Mouse (Mus musculus) kidney, embryonic 16.5 days (tissue): Measurements from ENCODE around the gene Gm37240. TPM values are rescaled to one million over a fixed set of nuclear protein-coding genes. Genes with fewer than 3 reads are reported as not detected.
A peak's percentile ranks its signal among the peaks of the same experiment; 100 is the strongest.

ENCODE experiments used
- ATAC-seq: fragments of 200-750 bp; cut with Nextera tagmentation; 2 replicates; pipeline ENCODE4 v1.8.0; 2017; ENCODE audit warnings: moderate TSS enrichment; ENCODE audit not compliant: low FRiP score, low TSS enrichment
- H3K27ac ChIP-seq: fragments of 300-500 bp; sonication (generic); 2 replicates; pipeline ENCODE4 v1.5.1; 2014; ENCODE audit warnings: low read length
- H3K27me3 ChIP-seq: fragments of 300-500 bp; sonication (generic); 2 replicates; pipeline ENCODE4 v1.6.1; 2014; ENCODE audit warnings: low read length, control low read depth, mixed read lengths; ENCODE audit not compliant: insufficient read depth
- H3K36me3 ChIP-seq: fragments of 300-500 bp; sonication (generic); 2 replicates; pipeline ENCODE4 v1.6.1; 2014; ENCODE audit warnings: low read length, control low read depth, mixed read lengths; ENCODE audit not compliant: insufficient read depth
- H3K4me1 ChIP-seq: fragments of 300-500 bp; sonication (generic); 2 replicates; pipeline ENCODE4 v1.6.1; 2014; ENCODE audit warnings: low read length, control low read depth, mixed read lengths; ENCODE audit not compliant: insufficient read depth
- H3K4me2 ChIP-seq: fragments of 300-500 bp; sonication (generic); replicated peaks from 2 replicates; pipeline ENCODE4 v1.6.1; 2014; ENCODE audit warnings: low read depth, low read length
- H3K4me3 ChIP-seq: fragments of 300-500 bp; sonication (generic); 2 replicates; pipeline ENCODE4 v1.5.1; 2014; ENCODE audit warnings: mild to moderate bottlenecking, low read length
- H3K9ac ChIP-seq: fragments of 300-500 bp; sonication (generic); replicated peaks from 2 replicates; pipeline ENCODE4 v1.6.1; 2014; ENCODE audit warnings: low read length
- H3K9me3 ChIP-seq: fragments of 300-500 bp; sonication (generic); 2 replicates; pipeline ENCODE4 v1.6.1; 2016; ENCODE audit warnings: low read length, control low read depth
- WGBS: fragments of 180-500 bp; shearing (Covaris S2); extraction: QIAGEN DNeasy Blood & Tissue Kit; methylation state at CpG from one replicate; pipeline ENCODE4 v1.1.7; 2014; 5-methylcytosine and 5-hydroxymethylcytosine counted together
- polyA plus RNA-seq: library from polyadenylated mRNA; unstranded; fragments of >200 nt; fragmentation: Nextera tagmentation; extraction: Ambion mirVana; gene quantifications from 2 replicates; pipeline ENCODE4 v1.2.1, GENCODE M21; 2015

Gm37240 gene
- polyA plus RNA-seq, 1 experiment from 2014 or later, result 8.7 TPM

- ATAC-seq, result no peak
- no peak overlapping the region for H3K27ac ChIP-seq
- H3K4me2 ChIP-seq, result no peak overlapping the region
- H3K9me3 ChIP-seq, result no peaks in the 10 kb centered on the region
- no peak overlapping the region for H3K4me3 ChIP-seq
- no peaks in the 10 kb centered on the region for H3K36me3 ChIP-seq
- H3K27me3 ChIP-seq, result no peaks in the 10 kb centered on the region
- H3K4me1 ChIP-seq, result no peaks in the 10 kb centered on the region
- no peak overlapping the region for H3K9ac ChIP-seq
- WGBS, result 46% methylated on average over 3 of the region's 3 CpGs
These were observed 641.2 kb downstream of the Gm37240 start for GRCm38 (mm10) chr3:85246131-85246530.

DNA sequence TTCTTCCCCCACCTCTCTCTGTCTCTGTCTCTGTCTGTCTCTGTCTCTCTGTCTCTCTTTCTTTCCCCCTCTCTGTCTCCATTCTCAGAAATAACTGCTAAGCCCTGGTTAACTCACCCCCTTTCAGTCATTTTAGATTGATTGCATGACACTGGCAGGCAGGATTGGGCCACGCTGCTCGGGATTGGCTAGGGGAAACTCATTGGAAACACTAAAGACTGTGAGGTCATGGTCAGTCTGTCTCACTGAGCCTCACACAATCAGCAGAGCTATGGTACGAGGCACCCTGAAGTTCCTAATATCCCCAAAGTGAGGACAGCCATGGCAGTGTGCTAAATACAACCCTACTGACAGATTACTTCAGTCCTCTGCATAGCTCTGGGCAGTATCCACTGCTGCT is 650.8 kb downstream of the Gm37240 start:
- WGBS, result 74% methylated on average over 3 of the region's 3 CpGs
- no peaks in the 10 kb centered on the region for H3K36me3 ChIP-seq
- no peak overlapping the region for H3K4me3 ChIP-seq
- no peak overlapping the region for H3K27ac ChIP-seq
- H3K27me3 ChIP-seq, result no peaks in the 10 kb centered on the region
- no peak overlapping the region for H3K9ac ChIP-seq
- no peak overlapping the region for H3K4me2 ChIP-seq
- no peaks in the 10 kb centered on the region for H3K9me3 ChIP-seq
- ATAC-seq, result no peak
- no peaks in the 10 kb centered on the region for H3K4me1 ChIP-seq

DNA sequence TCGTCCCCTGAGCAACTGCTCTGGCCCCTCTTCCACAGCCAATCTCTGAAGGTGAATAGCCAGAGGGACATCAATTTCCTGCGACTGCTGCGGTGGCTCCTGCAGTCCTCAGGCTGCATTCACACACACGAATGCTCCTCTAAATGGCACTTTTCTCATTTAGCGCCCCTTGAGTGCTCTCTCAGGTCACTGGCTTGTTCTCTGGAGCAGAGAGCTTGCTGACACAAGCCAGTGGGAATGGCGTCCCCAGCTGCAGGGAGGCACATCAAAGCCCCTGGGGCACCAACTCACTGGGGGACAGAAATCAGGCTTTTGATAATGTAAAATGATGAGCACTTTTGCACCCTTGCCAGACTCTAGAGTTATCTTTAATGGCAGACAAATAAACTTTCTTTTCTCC is 654.5 kb downstream of the Gm37240 start:
- Histone ChIP-seq H3K27ac (no peak overlapping the region), H3K36me3 (no peaks in the 10 kb centered on the region), H3K9ac (no peak overlapping the region), H3K9me3 (no peaks in the 10 kb centered on the region), H3K4me1 (no peaks in the 10 kb centered on the region), H3K4me2 (no peak overlapping the region), H3K4me3 (no peak overlapping the region), H3K27me3 (no peaks in the 10 kb centered on the region)
- WGBS, result 20% methylated on average over 6 of the region's 6 CpGs
- ATAC-seq, result no peak

DNA sequence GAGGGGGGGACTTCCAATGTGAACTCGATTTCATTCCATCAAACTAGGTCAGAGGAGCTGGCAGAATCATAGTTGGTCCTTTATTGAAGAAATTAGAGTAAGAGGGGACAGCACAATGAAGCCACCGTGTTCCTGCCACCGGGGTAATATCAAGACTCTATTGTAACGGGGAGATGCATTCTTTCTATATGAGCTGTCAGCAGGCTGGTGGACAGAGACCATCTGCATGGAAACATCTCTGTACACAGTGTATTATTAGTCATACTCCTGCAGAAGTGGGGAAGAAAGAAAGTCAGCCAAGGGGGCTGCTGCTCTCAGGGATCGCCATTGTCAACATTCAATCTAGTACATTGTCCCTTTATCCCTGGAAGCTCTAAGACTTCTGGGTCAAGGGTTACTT is 665.3 kb downstream of the Gm37240 start:
- H3K36me3 ChIP-seq, result no peaks in the 10 kb centered on the region
- no peak overlapping the region for H3K27ac ChIP-seq
- H3K9ac ChIP-seq, result no peak overlapping the region
- H3K4me2 ChIP-seq, result no peak overlapping the region
- no peak for ATAC-seq
- no peaks in the 10 kb centered on the region for H3K9me3 ChIP-seq
- no peaks in the 10 kb centered on the region for H3K4me1 ChIP-seq
- H3K27me3 ChIP-seq, result no peaks in the 10 kb centered on the region
- WGBS, result 67% methylated on average over 5 of the region's 5 CpGs
- no peak overlapping the region for H3K4me3 ChIP-seq

DNA sequence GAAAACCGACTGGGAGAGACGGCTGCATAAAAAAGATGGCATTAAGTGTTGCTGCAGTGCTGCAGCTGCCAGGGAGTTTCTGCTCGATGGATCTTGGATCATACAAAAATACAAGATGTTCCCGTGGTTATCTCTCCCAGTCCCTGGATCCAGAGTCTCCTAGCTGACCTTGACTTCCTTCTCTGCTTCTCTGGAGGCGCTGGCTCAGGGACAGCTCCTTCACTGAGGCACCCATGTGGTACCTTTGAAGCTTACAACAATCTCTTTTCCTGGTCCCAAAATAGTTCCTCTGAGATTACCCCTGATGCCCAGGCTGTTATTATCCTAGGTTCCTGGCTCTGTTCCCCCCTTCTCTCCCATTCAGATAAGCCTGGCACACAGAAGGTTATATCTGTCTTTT is 672.4 kb downstream of the Gm37240 start:
- 77% methylated on average over 5 of the region's 5 CpGs for WGBS
- Histone ChIP-seq H3K27ac (no peak overlapping the region), H3K36me3 (no peaks in the 10 kb centered on the region), H3K27me3 (no peaks in the 10 kb centered on the region), H3K9me3 (no peaks in the 10 kb centered on the region), H3K9ac (no peak overlapping the region), H3K4me2 (no peak overlapping the region), H3K4me3 (no peak overlapping the region), H3K4me1 (no peaks in the 10 kb centered on the region)
- ATAC-seq, result no peak

DNA sequence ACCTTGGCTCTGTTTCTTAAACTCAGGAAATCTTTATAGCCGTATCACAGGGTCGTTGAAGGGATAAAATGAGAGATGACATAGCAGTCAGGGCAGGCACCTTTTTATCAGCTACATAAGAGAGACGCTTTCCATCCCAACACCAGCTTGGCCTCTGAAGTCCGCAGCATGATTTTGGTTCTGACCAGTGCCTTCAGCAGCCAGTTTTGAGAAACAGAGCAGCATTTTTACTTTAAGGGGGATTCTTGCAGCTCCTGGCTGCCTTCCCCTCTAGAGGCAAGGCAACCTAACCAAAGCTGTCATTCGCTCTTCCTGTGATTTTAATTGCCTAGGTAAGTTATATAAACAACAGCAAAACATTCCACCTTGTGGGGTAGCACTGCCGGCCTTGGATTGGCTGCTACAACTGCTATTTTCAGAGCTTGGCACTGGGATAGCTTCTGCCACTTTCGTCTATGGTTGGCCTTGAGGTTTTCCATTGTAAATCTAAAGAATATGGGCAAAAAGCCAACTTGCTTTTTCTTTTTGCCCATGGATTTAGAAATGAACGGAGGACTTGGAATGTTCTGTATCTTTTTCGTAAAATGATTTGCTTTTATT is 674.5 kb downstream of the Gm37240 start:
- no peak for ATAC-seq
- WGBS, result 57% methylated on average over 9 of the region's 9 CpGs
- Histone ChIP-seq H3K9me3 (no peaks in the 10 kb centered on the region), H3K4me3 (no peak overlapping the region), H3K36me3 (no peaks in the 10 kb centered on the region), H3K4me2 (no peak overlapping the region), H3K27ac (no peak overlapping the region), H3K4me1 (no peaks in the 10 kb centered on the region), H3K9ac (no peak overlapping the region), H3K27me3 (no peaks in the 10 kb centered on the region)

DNA sequence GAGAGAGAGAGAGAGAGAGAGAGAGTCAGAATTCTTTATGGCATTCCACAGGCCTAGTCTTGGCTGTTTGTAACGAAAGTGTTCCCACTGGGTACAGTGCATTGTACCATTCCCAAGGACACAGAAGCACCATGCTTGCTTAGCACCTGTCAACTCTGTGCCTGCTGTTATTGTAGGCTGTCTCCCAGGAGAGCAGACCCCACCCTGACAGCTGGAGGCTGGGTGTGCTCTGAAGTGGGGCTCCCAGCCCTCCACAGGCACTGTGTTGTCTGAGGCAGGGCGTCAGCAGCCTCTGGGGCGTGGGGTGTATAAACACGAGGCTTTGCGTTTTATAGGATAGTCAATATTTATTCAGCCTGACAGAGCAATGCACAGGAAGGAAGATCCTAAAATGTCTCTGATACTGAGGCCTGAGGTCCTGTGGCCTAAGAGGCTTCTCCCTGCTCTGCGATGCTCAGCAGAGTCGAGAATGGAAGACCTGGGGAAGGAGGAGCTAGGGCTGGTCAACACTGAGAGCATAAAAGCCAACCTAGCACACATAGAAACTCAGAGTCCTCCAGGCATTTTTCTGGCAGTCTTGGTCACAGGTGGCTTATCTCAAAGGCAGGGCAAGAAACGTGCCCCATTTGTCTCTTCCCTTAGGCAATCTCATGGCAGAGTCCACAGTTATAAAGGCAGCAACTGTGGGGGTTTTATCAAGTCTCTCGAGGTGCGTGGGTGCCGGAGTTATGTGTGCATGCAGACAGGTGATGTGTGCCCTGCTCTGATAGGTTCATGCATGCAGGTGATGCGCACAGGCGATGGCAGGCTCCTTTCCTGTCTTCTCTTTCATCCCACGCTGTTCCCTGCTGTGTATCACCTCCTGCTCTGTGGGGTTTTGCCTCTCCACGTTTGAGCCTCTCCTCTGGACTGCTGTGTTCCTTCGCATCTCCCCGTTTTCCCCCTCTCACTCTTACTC is 677.2 kb downstream of the Gm37240 start:
- Histone ChIP-seq H3K36me3 (no peaks in the 10 kb centered on the region), H3K4me1 (no peaks in the 10 kb centered on the region), H3K27me3 (no peaks in the 10 kb centered on the region), H3K9ac (no peak overlapping the region), H3K4me2 (no peak overlapping the region), H3K9me3 (no peaks in the 10 kb centered on the region), H3K27ac (no peak overlapping the region), H3K4me3 (no peak overlapping the region)
- WGBS, result 56% methylated on average over 17 of the region's 17 CpGs
- no peak for ATAC-seq

GRCm38 (mm10) chr3:85206475-85206874 is 680.8 kb downstream of the Gm37240 start:
- Histone ChIP-seq H3K27me3 (no peaks in the 10 kb centered on the region; the same call in 1 of the 2 replicates), H3K4me3 (no peak overlapping the region), H3K4me1 (peaks cover 17% of the 10 kb centered on the region), H3K4me2 (no peak overlapping the region), H3K36me3 (no peaks in the 10 kb centered on the region), H3K9ac (no peak overlapping the region), H3K27ac (no peak overlapping the region), H3K9me3 (no peaks in the 10 kb centered on the region)
- no peak for ATAC-seq
- WGBS, result 83% methylated on average over 7 of the region's 7 CpGs

DNA sequence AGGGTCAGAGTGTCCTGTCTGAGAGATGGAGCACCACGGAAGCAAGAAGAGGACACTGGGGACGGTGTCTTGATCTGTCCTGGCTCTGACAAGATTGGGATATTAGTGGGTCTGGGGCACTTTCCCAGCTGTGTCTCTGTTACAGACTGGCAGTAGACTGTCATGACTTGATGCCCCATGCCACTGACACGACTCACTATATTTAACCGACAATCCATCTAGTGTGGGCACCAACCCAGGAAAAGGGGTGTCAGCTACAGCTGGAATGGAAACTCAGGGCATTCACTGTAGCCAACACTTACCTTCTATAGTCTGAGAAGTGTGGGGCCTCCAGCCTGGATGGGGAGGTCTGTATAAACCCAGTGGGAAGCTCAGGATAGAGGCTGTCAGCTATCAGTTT is 681.4 kb downstream of the Gm37240 start:
- H3K9me3 ChIP-seq, result no peaks in the 10 kb centered on the region
- H3K4me3 ChIP-seq, result no peak overlapping the region
- no peak overlapping the region for H3K4me2 ChIP-seq
- H3K36me3 ChIP-seq, result no peaks in the 10 kb centered on the region
- no peaks in the 10 kb centered on the region; the same call in 1 of the 2 replicates for H3K27me3 ChIP-seq
- WGBS, result 90% methylated on average over 4 of the region's 4 CpGs
- ATAC-seq, result no peak
- peaks cover 17% of the 10 kb centered on the region for H3K4me1 ChIP-seq
- H3K27ac ChIP-seq, result no peak overlapping the region
- no peak overlapping the region for H3K9ac ChIP-seq

- H3K36me3 ChIP-seq, result no peaks in the 10 kb centered on the region
- H3K4me1 ChIP-seq, result peaks cover 17% of the 10 kb centered on the region
- WGBS, result 23% methylated on average over 9 of the region's 9 CpGs
- H3K4me2 ChIP-seq, result no peak overlapping the region
- no peaks in the 10 kb centered on the region; the same call in 1 of the 2 replicates for H3K27me3 ChIP-seq
- no peak overlapping the region for H3K4me3 ChIP-seq
- ATAC-seq, result peak; percentile 69; the same call in 1 of the 2 replicates
- no peak overlapping the region for H3K9ac ChIP-seq
- no peaks in the 10 kb centered on the region for H3K9me3 ChIP-seq
- no peak overlapping the region for H3K27ac ChIP-seq
These were observed 683.7 kb downstream of the Gm37240 start for GRCm38 (mm10) chr3:85203659-85204058.
